Comparison of ENCODE assay signal across 8 mouse cellular contexts in genomic region chr7:141041661-141042060, GRCm38 (mm10). TPM values are rescaled to one million over a fixed set of nuclear protein-coding genes. Genes with fewer than 3 reads are reported as not detected.
DNase-seq lines count a peak whose midpoint lies in the region; ATAC-seq and TF ChIP-seq lines count a peak whose summit lies in the region.

No protein-coding gene starts in this region.

- H3K4me1 ChIP-seq in embryonic facial prominence, embryonic 14.5 days (ENCODE audit: control insufficient read depth, insufficient read depth, low read length), result peaks cover 8% of the 10 kb centered on the region
- H3K4me1 ChIP-seq in heart, embryonic 16.5 days (ENCODE audit: control insufficient read depth, insufficient read depth, low read length), result peaks cover 9% of the 10 kb centered on the region
- H3K4me1 ChIP-seq in stomach, postnatal 0 days (replicated peaks; ENCODE audit: control insufficient read depth, insufficient read depth), result peaks cover 2% of the 10 kb centered on the region; the same call in 1 of the 2 replicates

- peak; percentile 52 for DNase-seq in right cerebral cortex, postnatal 4 days
- DNase-seq in right cerebral cortex, postnatal 25 days, result no peak
- peak; percentile 94 for DNase-seq in embryonic facial prominence, embryonic 14.5 days (ENCODE audit: low spot score)
- peak; percentile 91 for DNase-seq in kidney, postnatal 10 days
- DNase-seq in lung, postnatal 10 days, result peak; percentile 95
- DNase-seq in stomach, postnatal 0 days (ENCODE audit: low spot score), result peak; percentile 88
- no peak for DNase-seq in spleen, adult 18-20 months

- no peaks in the 10 kb centered on the region for H3K36me3 ChIP-seq in embryonic facial prominence, embryonic 14.5 days (ENCODE audit: control insufficient read depth, insufficient read depth, low read length)
- H3K36me3 ChIP-seq in heart, embryonic 16.5 days (ENCODE audit: control insufficient read depth, insufficient read depth), result no peaks in the 10 kb centered on the region
- H3K36me3 ChIP-seq in stomach, postnatal 0 days (ENCODE audit: control insufficient read depth, insufficient read depth, low read length), result no peaks in the 10 kb centered on the region

- ATAC-seq in embryonic facial prominence, embryonic 14.5 days (ENCODE audit: low read depth), result peak; percentile 79
- ATAC-seq in heart, embryonic 16.5 days (replicated peaks; ENCODE audit: extremely low read depth, insufficient read depth, low FRiP score), result peak; percentile 83
- ATAC-seq in stomach, postnatal 0 days (ENCODE audit: low FRiP score, low TSS enrichment), result peak; percentile 87

- H3K4me3 ChIP-seq in embryonic facial prominence, embryonic 14.5 days (ENCODE audit: low read depth, low read length), result no peak overlapping the region
- H3K4me3 ChIP-seq in heart, embryonic 16.5 days (ENCODE audit: low read length), result no peak overlapping the region
- H3K4me3 ChIP-seq in stomach, postnatal 0 days (ENCODE audit: low read depth, low read length), result no peak overlapping the region

- no peaks in the 10 kb centered on the region for H3K27me3 ChIP-seq in embryonic facial prominence, embryonic 14.5 days (replicated peaks; ENCODE audit: control insufficient read depth, insufficient read depth, low read length)
- H3K27me3 ChIP-seq in heart, embryonic 16.5 days (ENCODE audit: control insufficient read depth, insufficient read depth, low read length), result no peaks in the 10 kb centered on the region
- H3K27me3 ChIP-seq in stomach, postnatal 0 days (ENCODE audit: control insufficient read depth, insufficient read depth, low read length), result no peaks in the 10 kb centered on the region

- TF ChIP-seq CTCF in stomach, postnatal 0 days (IDR thresholded peaks at IDR 0.05; ENCODE audit: low read depth), result no peak

- no peak for TF ChIP-seq EP300 in stomach, postnatal 0 days (optimal IDR thresholded peaks at IDR 0.05)

- H3K27ac ChIP-seq in embryonic facial prominence, embryonic 14.5 days (replicated peaks; ENCODE audit: low read depth, low read length), result peak overlapping the region; percentile 94
- H3K27ac ChIP-seq in heart, embryonic 16.5 days (ENCODE audit: low read length), result peak overlapping the region; percentile 87
- peak overlapping the region; percentile 81 for H3K27ac ChIP-seq in stomach, postnatal 0 days (replicated peaks)

- no peaks in the 10 kb centered on the region for H3K9me3 ChIP-seq in embryonic facial prominence, embryonic 14.5 days (ENCODE audit: control insufficient read depth, low read length)
- no peaks in the 10 kb centered on the region for H3K9me3 ChIP-seq in heart, embryonic 16.5 days (replicated peaks; ENCODE audit: control insufficient read depth, low read length)
- H3K9me3 ChIP-seq in stomach, postnatal 0 days (ENCODE audit: control insufficient read depth, low read length), result no peaks in the 10 kb centered on the region

- peak overlapping the region; percentile 33 for H3K4me2 ChIP-seq in embryonic facial prominence, embryonic 14.5 days (ENCODE audit: low read depth, low read length)
- H3K4me2 ChIP-seq in heart, embryonic 16.5 days (ENCODE audit: low read depth, low read length), result peak overlapping the region; percentile 40; the same call in 1 of the 2 replicates
- H3K4me2 ChIP-seq in stomach, postnatal 0 days (replicated peaks; ENCODE audit: low read depth), result no peak overlapping the region

- 9% methylated on average over 5 of the region's 5 CpGs for WGBS in embryonic facial prominence, embryonic 14.5 days
- WGBS in heart, embryonic 16.5 days, result 12% methylated on average over 5 of the region's 5 CpGs
- WGBS in stomach, postnatal 0 days, result 3% methylated on average over 5 of the region's 5 CpGs

- H3K9ac ChIP-seq in embryonic facial prominence, embryonic 14.5 days (ENCODE audit: low read depth, low read length), result 0 out of 2 replicates have a peak overlapping the region, but pooled peaks have one; percentile 27
- H3K9ac ChIP-seq in heart, embryonic 16.5 days (ENCODE audit: low read length), result peak overlapping the region; percentile 20; the same call in 1 of the 2 replicates
- no peak overlapping the region for H3K9ac ChIP-seq in stomach, postnatal 0 days (ENCODE audit: low read length)

RNA-seq across cellular contexts. Expression of gene Gm17387, which starts 12.7 kb away (rescaled TPM):
- not detected in 2 replicates for polyA plus RNA-seq in embryonic facial prominence, embryonic 14.5 days (2014; fragmentation: Nextera tagmentation; extraction: Ambion mirVana)
- polyA plus RNA-seq in heart, embryonic 16.5 days (2015; fragmentation: Nextera tagmentation; extraction: Ambion mirVana), result not detected in 2 replicates
- polyA plus RNA-seq in stomach, postnatal 0 days (2015; fragmentation: Nextera tagmentation; extraction: Ambion mirVana), result not detected in 2 replicates

RNA-seq across cellular contexts. Expression of gene B4galnt4, which starts 19.2 kb away (rescaled TPM):
- 6.6 and 10.3 TPM in 2 replicates for polyA plus RNA-seq in embryonic facial prominence, embryonic 14.5 days (2014; fragmentation: Nextera tagmentation; extraction: Ambion mirVana)
- polyA plus RNA-seq in heart, embryonic 16.5 days (2015; fragmentation: Nextera tagmentation; extraction: Ambion mirVana), result 0.54 and 0.97 TPM in 2 replicates
- polyA plus RNA-seq in stomach, postnatal 0 days (2015; fragmentation: Nextera tagmentation; extraction: Ambion mirVana), result 1.2 and 1.5 TPM in 2 replicates

RNA-seq across cellular contexts. Expression of gene Ifitm6, which starts 23.9 kb away (rescaled TPM):
- polyA plus RNA-seq in embryonic facial prominence, embryonic 14.5 days (2014; fragmentation: Nextera tagmentation; extraction: Ambion mirVana), result 1.6 and 2.1 TPM in 2 replicates
- 1.0 and 1.3 TPM in 2 replicates for polyA plus RNA-seq in heart, embryonic 16.5 days (2015; fragmentation: Nextera tagmentation; extraction: Ambion mirVana)
- polyA plus RNA-seq in stomach, postnatal 0 days (2015; fragmentation: Nextera tagmentation; extraction: Ambion mirVana), result 0.40 and 0.63 TPM in 2 replicates

RNA-seq across cellular contexts. Expression of gene Ifitm3, which starts 31.1 kb away (rescaled TPM):
- polyA plus RNA-seq in embryonic facial prominence, embryonic 14.5 days (2014; fragmentation: Nextera tagmentation; extraction: Ambion mirVana), result 170 and 178 TPM in 2 replicates
- polyA plus RNA-seq in heart, embryonic 16.5 days (2015; fragmentation: Nextera tagmentation; extraction: Ambion mirVana), result 157 and 218 TPM in 2 replicates
- 350 and 450 TPM in 2 replicates for polyA plus RNA-seq in stomach, postnatal 0 days (2015; fragmentation: Nextera tagmentation; extraction: Ambion mirVana)

RNA-seq across cellular contexts. Expression of gene Pkp3, which starts 36.4 kb away (rescaled TPM):
- polyA plus RNA-seq in embryonic facial prominence, embryonic 14.5 days (2014; fragmentation: Nextera tagmentation; extraction: Ambion mirVana), result 30.0 and 33.5 TPM in 2 replicates
- 4.1 and 5.2 TPM in 2 replicates for polyA plus RNA-seq in heart, embryonic 16.5 days (2015; fragmentation: Nextera tagmentation; extraction: Ambion mirVana)
- 97.9 and 105 TPM in 2 replicates for polyA plus RNA-seq in stomach, postnatal 0 days (2015; fragmentation: Nextera tagmentation; extraction: Ambion mirVana)

Comparison
In these comparisons a context has a peak if more than half of its experiments do, and no peak if none do; other contexts are left out.
1. DNase-seq: peak in right cerebral cortex, postnatal 4 days (single experiment), embryonic facial prominence, embryonic 14.5 days (single experiment), kidney, postnatal 10 days (single experiment), lung, postnatal 10 days (single experiment) and stomach, postnatal 0 days (single experiment); none in right cerebral cortex, postnatal 25 days (single experiment) and spleen, adult 18-20 months (0 of 2).
2. Peak in every context shown above with its lines, with median percentiles within 50 percentile points of each other: ATAC-seq and H3K27ac ChIP-seq.